16 mouse cellular contexts compared by ENCODE assay signal in the genomic region with DNA sequence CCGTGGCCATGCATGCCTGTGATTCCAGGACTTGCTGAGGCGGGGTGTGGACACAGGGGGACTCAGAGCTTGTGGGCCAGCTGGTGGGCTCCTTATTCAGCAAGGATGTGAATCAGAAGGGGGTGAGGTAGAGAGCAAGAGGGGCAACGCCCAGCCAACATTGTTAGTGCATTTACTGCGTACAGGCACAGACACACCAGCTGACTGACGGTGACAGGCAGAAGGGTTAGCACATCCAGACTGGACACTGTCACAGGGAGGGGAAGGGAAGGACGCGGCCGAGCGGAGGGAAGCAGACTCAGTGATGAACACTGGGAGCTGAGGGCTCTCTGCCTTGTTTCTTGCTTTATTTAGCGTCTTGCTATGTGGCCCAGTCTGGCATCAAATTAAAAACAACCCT. TPM values are rescaled to one million over a fixed set of nuclear protein-coding genes. Genes with fewer than 3 reads are reported as not detected.
DNase-seq lines count a peak whose midpoint lies in the region; ATAC-seq and TF ChIP-seq lines count a peak whose summit lies in the region.
"Had no signal": no experiment of that assay in that cellular context is flagged by ENCODE, and none has a peak within 500 bp of the region (broad histone marks: within the 10 kb centered on the region; RNA-seq: fewer than 3 reads in every experiment).

No protein-coding gene starts in this region.

- no peak overlapping the region for H3K4me3 ChIP-seq in forebrain, embryonic 12.5 days (replicated peaks)
- no peak overlapping the region for H3K4me3 ChIP-seq in forebrain, postnatal 0 days (ENCODE audit: low read depth, low read length)
- H3K4me3 ChIP-seq in heart, embryonic 13.5 days, result no peak overlapping the region
- H3K4me3 ChIP-seq in neural tube, embryonic 13.5 days, result no peak overlapping the region
- H3K4me3 ChIP-seq: hindbrain, embryonic 10.5 days; limb, embryonic 13.5 days; liver, embryonic 15.5 days had no signal

- H3K27ac ChIP-seq in forebrain, embryonic 12.5 days, result peak overlapping the region; percentile 53; the same call in 1 of the 2 replicates
- no peak overlapping the region for H3K27ac ChIP-seq in forebrain, postnatal 0 days (ENCODE audit: low read depth, low read length)
- H3K27ac ChIP-seq in heart, embryonic 13.5 days (replicated peaks), result peak overlapping the region; percentile 96
- H3K27ac ChIP-seq in neural tube, embryonic 13.5 days (replicated peaks), result 0 out of 2 replicates have a peak overlapping the region, but pooled peaks have one; percentile 5
- H3K27ac ChIP-seq: hindbrain, embryonic 10.5 days; limb, embryonic 13.5 days; liver, embryonic 15.5 days had no signal

- no peak for ATAC-seq in forebrain, embryonic 12.5 days (ENCODE audit: low FRiP score)
- no peak for ATAC-seq in forebrain, postnatal 0 days
- no peak for ATAC-seq in heart, embryonic 13.5 days (ENCODE audit: extremely low read depth, insufficient number of reproducible peaks, low FRiP score, low TSS enrichment)
- no peak for ATAC-seq in neural tube, embryonic 13.5 days (ENCODE audit: low read depth)

- H3K27me3 ChIP-seq in forebrain, embryonic 12.5 days, result no peaks in the 10 kb centered on the region
- H3K27me3 ChIP-seq in forebrain, postnatal 0 days (ENCODE audit: insufficient read depth, low read length), result no peaks in the 10 kb centered on the region
- H3K27me3 ChIP-seq in heart, embryonic 13.5 days (replicated peaks), result no peaks in the 10 kb centered on the region
- no peaks in the 10 kb centered on the region for H3K27me3 ChIP-seq in neural tube, embryonic 13.5 days
- H3K27me3 ChIP-seq: limb, embryonic 13.5 days; liver, embryonic 15.5 days had no signal

- peaks cover 40% of the 10 kb centered on the region for H3K36me3 ChIP-seq in forebrain, embryonic 12.5 days (replicated peaks)
- H3K36me3 ChIP-seq in forebrain, postnatal 0 days (ENCODE audit: insufficient read depth), result peaks cover 28% of the 10 kb centered on the region
- H3K36me3 ChIP-seq in heart, embryonic 13.5 days, result peaks cover 52% of the 10 kb centered on the region
- H3K36me3 ChIP-seq in neural tube, embryonic 13.5 days, result peaks cover 39% of the 10 kb centered on the region

- TF ChIP-seq CTCF in forebrain, postnatal 0 days (IDR thresholded peaks at IDR 0.05; ENCODE audit: low read depth), result no peak

- H3K9me3 ChIP-seq in forebrain, embryonic 12.5 days, result no peaks in the 10 kb centered on the region
- H3K9me3 ChIP-seq in forebrain, postnatal 0 days (ENCODE audit: low read length), result no peaks in the 10 kb centered on the region
- H3K9me3 ChIP-seq in heart, embryonic 13.5 days, result no peaks in the 10 kb centered on the region
- H3K9me3 ChIP-seq in neural tube, embryonic 13.5 days, result no peaks in the 10 kb centered on the region
- H3K9me3 ChIP-seq: hindbrain, embryonic 10.5 days; limb, embryonic 13.5 days; liver, embryonic 15.5 days had no signal

- no peak overlapping the region for H3K4me2 ChIP-seq in forebrain, embryonic 12.5 days
- H3K4me2 ChIP-seq in forebrain, postnatal 0 days (ENCODE audit: low read depth), result no peak overlapping the region
- no peak overlapping the region for H3K4me2 ChIP-seq in heart, embryonic 13.5 days
- no peak overlapping the region for H3K4me2 ChIP-seq in neural tube, embryonic 13.5 days
- H3K4me2 ChIP-seq: limb, embryonic 13.5 days; liver, embryonic 15.5 days had no signal

- no peak for DNase-seq in forebrain, postnatal 0 days
- no peak for DNase-seq in heart, postnatal 36 days
- DNase-seq in neural tube, embryonic 10.5 days (ENCODE audit: extremely low spot score, low spot score), result no peak
- DNase-seq in B cell, adult 2 months, result no peak
- DNase-seq in retina, embryonic 14.5 days (ENCODE audit: low spot score), result no peak
- DNase-seq: cerebellum, postnatal 10 days; kidney, postnatal 10 days; lung, postnatal 14 days; right cerebral cortex, postnatal 14 days; thymus, adult 18-20 months had no signal

- intact Hi-C loops in heart, postnatal 36 days (cut with DNase I), result loop anchor here (5.0 kb wide), 2 partner anchors 194 to 274 kb away; partner anchors contain the start of gene Alkbh2

- 87% methylated on average over 10 of the region's 10 CpGs for WGBS in forebrain, embryonic 12.5 days
- WGBS in forebrain, postnatal 0 days, result 82% methylated on average over 10 of the region's 10 CpGs
- 55% methylated on average over 10 of the region's 10 CpGs for WGBS in heart, embryonic 13.5 days
- 91% methylated on average over 10 of the region's 10 CpGs for WGBS in neural tube, embryonic 13.5 days

- H3K9ac ChIP-seq in forebrain, embryonic 12.5 days, result no peak overlapping the region
- H3K9ac ChIP-seq in forebrain, postnatal 0 days, result no peak overlapping the region
- peak overlapping the region; percentile 48 for H3K9ac ChIP-seq in heart, embryonic 13.5 days
- H3K9ac ChIP-seq in neural tube, embryonic 13.5 days, result no peak overlapping the region
- H3K9ac ChIP-seq: limb, embryonic 13.5 days; liver, embryonic 15.5 days had no signal

- H3K4me1 ChIP-seq in forebrain, embryonic 12.5 days, result peaks cover 34% of the 10 kb centered on the region
- H3K4me1 ChIP-seq in forebrain, postnatal 0 days (ENCODE audit: insufficient read depth), result 0 out of 2 replicates have a peak, but pooled peaks cover 3% of the 10 kb centered on the region
- H3K4me1 ChIP-seq in heart, embryonic 13.5 days, result peaks cover 64% of the 10 kb centered on the region
- peaks cover 37% of the 10 kb centered on the region for H3K4me1 ChIP-seq in neural tube, embryonic 13.5 days (replicated peaks)

RNA-seq across cellular contexts. Expression of gene Selplg, which starts 21.1 kb away (rescaled TPM):
- polyA plus RNA-seq in forebrain, embryonic 12.5 days (2016; fragmentation: Nextera tagmentation; extraction: Ambion mirVana), result 0.82 and 0.88 TPM in 2 replicates
- 1.1 and 1.3 TPM in 2 replicates for total RNA-seq in forebrain, postnatal 0 days (2014; rRNA removed)
- 1.8 and 2.4 TPM in 2 replicates for polyA plus RNA-seq in forebrain, postnatal 0 days (2015; fragmentation: Nextera tagmentation; extraction: Ambion mirVana)
- 1.2 and 1.3 TPM in 2 replicates for polyA plus RNA-seq in heart, embryonic 13.5 days (2015; fragmentation: Nextera tagmentation; extraction: Ambion mirVana)
- total RNA-seq in heart, postnatal 36 days (2021), result 1 to 10 TPM; 3.1 to 4.6 TPM
- 1.9 and 2.5 TPM in 2 replicates for polyA plus RNA-seq in neural tube, embryonic 13.5 days (2015; fragmentation: Nextera tagmentation; extraction: Ambion mirVana)

RNA-seq across cellular contexts. Expression of gene Tmem119, which starts 53.2 kb away (rescaled TPM):
- polyA plus RNA-seq in forebrain, embryonic 12.5 days (2016; fragmentation: Nextera tagmentation; extraction: Ambion mirVana), result 13.9 and 19.4 TPM in 2 replicates
- total RNA-seq in forebrain, postnatal 0 days (2014; rRNA removed), result 5.8 and 8.2 TPM in 2 replicates
- 5.9 and 7.1 TPM in 2 replicates for polyA plus RNA-seq in forebrain, postnatal 0 days (2015; fragmentation: Nextera tagmentation; extraction: Ambion mirVana)
- 13.3 and 15.8 TPM in 2 replicates for polyA plus RNA-seq in heart, embryonic 13.5 days (2015; fragmentation: Nextera tagmentation; extraction: Ambion mirVana)
- 1 to 10 TPM; 5.6 to 5.9 TPM for total RNA-seq in heart, postnatal 36 days (2021)
- polyA plus RNA-seq in neural tube, embryonic 13.5 days (2015; fragmentation: Nextera tagmentation; extraction: Ambion mirVana), result 12.6 and 19.9 TPM in 2 replicates

RNA-seq across cellular contexts. Expression of gene Coro1c, which starts 55.0 kb away (rescaled TPM):
- 256 and 277 TPM in 2 replicates for polyA plus RNA-seq in forebrain, embryonic 12.5 days (2016; fragmentation: Nextera tagmentation; extraction: Ambion mirVana)
- 159 and 178 TPM in 2 replicates for total RNA-seq in forebrain, postnatal 0 days (2014; rRNA removed)
- 148 and 167 TPM in 2 replicates for polyA plus RNA-seq in forebrain, postnatal 0 days (2015; fragmentation: Nextera tagmentation; extraction: Ambion mirVana)
- 95.4 and 99.4 TPM in 2 replicates for polyA plus RNA-seq in heart, embryonic 13.5 days (2015; fragmentation: Nextera tagmentation; extraction: Ambion mirVana)
- total RNA-seq in heart, postnatal 36 days (2021), result 10 to 100 TPM; 34.3 to 37.5 TPM
- polyA plus RNA-seq in neural tube, embryonic 13.5 days (2015; fragmentation: Nextera tagmentation; extraction: Ambion mirVana), result 183 and 200 TPM in 2 replicates
